Mouse (Mus musculus) thymus, postnatal 36 days (tissue): ENCODE measurements around the gene Ank3.
A peak's percentile ranks its signal among the peaks of the same experiment; 100 is the strongest.

Experiments
- DNase-seq, 2 experiments: peaks; one replicate each; pipeline ENCODE4 v3.0.0; 2022; ENCODE audit warnings: mixed read lengths in 2 of 2

Gene Ank3

GRCm38 (mm10) chr10:69947093-69947492, 548.5 kb downstream of the Ank3 start:
- DNase-seq = no peak

- no peak for DNase-seq
Observed at GRCm38 (mm10) chr10:69950236-69950918, 551.8 kb downstream of the Ank3 start.

- DNase-seq = no peak
Observed at GRCm38 (mm10) chr10:69950919-69951236, 552.3 kb downstream of the Ank3 start.

GRCm38 (mm10) chr10:69951426-69951825, 552.9 kb downstream of the Ank3 start:
- no peak for DNase-seq

GRCm38 (mm10) chr10:69952316-69952715, 553.7 kb downstream of the Ank3 start:
- DNase-seq = no peak

GRCm38 (mm10) chr10:69954657-69955267, 556.2 kb downstream of the Ank3 start:
- DNase-seq = no peak

GRCm38 (mm10) chr10:69962226-69962625, 563.7 kb downstream of the Ank3 start:
- no peak for DNase-seq

- no peak for DNase-seq
Observed at GRCm38 (mm10) chr10:69962976-69963375, 564.4 kb downstream of the Ank3 start.

- no peak for DNase-seq
Observed at GRCm38 (mm10) chr10:69964611-69965010, 566.0 kb downstream of the Ank3 start.

- DNase-seq = no peak
Observed at GRCm38 (mm10) chr10:69965085-69965484, 566.5 kb downstream of the Ank3 start.

- no peak for DNase-seq
Observed at GRCm38 (mm10) chr10:69967994-69968393, 569.4 kb downstream of the Ank3 start.

- DNase-seq = no peak
Observed at GRCm38 (mm10) chr10:69979636-69980035, 581.1 kb downstream of the Ank3 start.

- no peak for DNase-seq
Observed at GRCm38 (mm10) chr10:69981386-69982097, 583.0 kb downstream of the Ank3 start.

- DNase-seq = no peak
Observed at GRCm38 (mm10) chr10:69982701-69983100, 584.1 kb downstream of the Ank3 start.

- no peak for DNase-seq
Observed at GRCm38 (mm10) chr10:69987496-69987895, 588.9 kb downstream of the Ank3 start.

- no peak for DNase-seq
Observed at GRCm38 (mm10) chr10:69997082-69997481, 598.5 kb downstream of the Ank3 start.

- DNase-seq = no peak
Observed at GRCm38 (mm10) chr10:70004058-70004457, 605.5 kb downstream of the Ank3 start.

- no peak for DNase-seq
Observed at GRCm38 (mm10) chr10:70004831-70005230, 606.3 kb downstream of the Ank3 start.

GRCm38 (mm10) chr10:70006380-70006779, 607.8 kb downstream of the Ank3 start:
- DNase-seq = no peak

GRCm38 (mm10) chr10:70011738-70012137, 613.2 kb downstream of the Ank3 start:
- no peak for DNase-seq

- DNase-seq = no peak
Observed at GRCm38 (mm10) chr10:70013931-70014330, 615.4 kb downstream of the Ank3 start.

- no peak for DNase-seq
Observed at GRCm38 (mm10) chr10:70015201-70015600, 616.6 kb downstream of the Ank3 start.

- DNase-seq = no peak
Observed at GRCm38 (mm10) chr10:70018691-70019090, 620.1 kb downstream of the Ank3 start.

- peak; percentile 69 to 72 for DNase-seq
Observed at GRCm38 (mm10) chr10:70021667-70022066, 623.1 kb downstream of the Ank3 start.
